Mouse (Mus musculus) embryonic fibroblast, embryonic 13.5 days (primary cell): ENCODE results near the gene Pnldc1.

ENCODE experiments used
- CTCF ChIP-seq: IDR thresholded peaks from 2 replicates; pipeline ENCODE4 v1.5.1; 2011; ENCODE audit warnings: mild to moderate bottlenecking, control low read depth, low read length, moderate library complexity, borderline replicate concordance; ENCODE audit not compliant: insufficient read depth
- POLR2A ChIP-seq: IDR thresholded peaks from 2 replicates; pipeline ENCODE4 v1.6.1; 2011; ENCODE audit warnings: low read depth, mild to moderate bottlenecking, control low read depth, low read length, moderate library complexity

GRCm38 (mm10) chr17:12956664-12957063, 46.6 kb upstream of the Pnldc1 start:
- TF ChIP-seq CTCF (no peak), POLR2A (no peak)
